Mouse (Mus musculus): ENCODE measurements around the gene Plekhn1. TPM values are rescaled to one million over a fixed set of nuclear protein-coding genes. Genes with fewer than 3 reads are reported as not detected.

Gene Plekhn1
- total and polyA plus RNA-seq, 3 experiments, result 11.8 to 20.0 TPM; not detected in 1

- no peaks in the 10 kb centered on the region for H3K9me3 ChIP-seq (replicated peaks; ENCODE audit: insufficient read depth, low read length)
- H3K4me3 ChIP-seq (ENCODE audit: control insufficient read depth in 1 of 2, insufficient read depth in 1 of 2, low read depth in 2 of 2, low read length in 2 of 2), result peak overlapping the region; percentile 77 to 98
- peaks cover 6% of the 10 kb centered on the region; the same call in 1 of the 2 replicates for H3K79me2 ChIP-seq (ENCODE audit: control insufficient read depth, insufficient read depth, low read length, poor library complexity)
- peaks cover 3 to 9% of the 10 kb centered on the region in 2 experiments; a peak in 3 of 4 replicates for H3K4me1 ChIP-seq (ENCODE audit: control insufficient read depth in 1 of 2, insufficient read depth in 2 of 2, low read length in 2 of 2)
- DNase-seq (ENCODE audit: low read depth, low spot score), result peak; percentile 57
- no peak for TF ChIP-seq GATA1 (IDR thresholded peaks at IDR 0.05; ENCODE audit: low read depth, low read length)
- TF ChIP-seq POLR2A (IDR thresholded peaks at IDR 0.05; ENCODE audit: control insufficient read depth in 1 of 2, insufficient read depth in 1 of 2, low read depth in 1 of 2, low read length in 2 of 2, poor library complexity in 1 of 2), result peak in 1 of 2 experiments; percentile 24; a peak in 1 of 4 replicates
- no peak for TF ChIP-seq JUND (IDR thresholded peaks at IDR 0.05; ENCODE audit: low read depth, low read length)
- TF ChIP-seq ETS1 (IDR thresholded peaks at IDR 0.05; ENCODE audit: low read depth, low read length), result peak; percentile 43; the same call in 1 of the 2 replicates
- no peak for TF ChIP-seq CHD1 (IDR thresholded peaks at IDR 0.05; ENCODE audit: low read depth, low read length)
- peak; percentile 59; the same call in 1 of the 2 replicates for TF ChIP-seq MAZ (IDR thresholded peaks at IDR 0.05; ENCODE audit: low read depth, low read length)
- peak in 1 of 2 experiments; percentile 36; a peak in 2 of 4 replicates for TF ChIP-seq EP300 (IDR thresholded peaks at IDR 0.05; ENCODE audit: low read depth in 1 of 2, low read length in 2 of 2)
- H3K9ac ChIP-seq (ENCODE audit: control insufficient read depth, low read depth, low read length, poor library complexity, severe bottlenecking), result peak overlapping the region; percentile 90
- no peak overlapping the region for H3K27ac ChIP-seq (ENCODE audit: control insufficient read depth, low read depth, low read length)
- H3K27me3 ChIP-seq (ENCODE audit: control insufficient read depth in 1 of 2, insufficient read depth in 2 of 2, low read length in 2 of 2), result no peaks in the 10 kb centered on the region
- H3K36me3 ChIP-seq (ENCODE audit: control insufficient read depth in 1 of 2, insufficient read depth in 2 of 2, low read length in 2 of 2), result peaks cover 0 to 8% of the 10 kb centered on the region in 2 experiments; a peak in 2 of 4 replicates
These were observed 38.5 kb downstream of the Plekhn1 start for GRCm38 (mm10) chr4:156195927-156196870.

- Histone ChIP-seq H3K9ac (ENCODE audit: control insufficient read depth, low read depth, low read length, poor library complexity, severe bottlenecking) (no peak overlapping the region), H3K4me3 (ENCODE audit: control insufficient read depth in 1 of 2, insufficient read depth in 1 of 2, low read depth in 2 of 2, low read length in 2 of 2) (no peak overlapping the region), H3K4me1 (ENCODE audit: control insufficient read depth in 1 of 2, insufficient read depth in 2 of 2, low read length in 2 of 2) (peaks cover 3 to 14% of the 10 kb centered on the region in 2 experiments; a peak in 3 of 4 replicates), H3K9me3 (replicated peaks; ENCODE audit: insufficient read depth, low read length) (no peaks in the 10 kb centered on the region), H3K36me3 (ENCODE audit: control insufficient read depth in 1 of 2, insufficient read depth in 2 of 2, low read length in 2 of 2) (peaks cover 0 to 6% of the 10 kb centered on the region in 2 experiments; a peak in 3 of 4 replicates), H3K27ac (ENCODE audit: control insufficient read depth, low read depth, low read length) (no peak overlapping the region), H3K79me2 (ENCODE audit: control insufficient read depth, insufficient read depth, low read length, poor library complexity) (peaks cover 6% of the 10 kb centered on the region; the same call in 1 of the 2 replicates), H3K27me3 (ENCODE audit: control insufficient read depth in 1 of 2, insufficient read depth in 2 of 2, low read length in 2 of 2) (no peaks in the 10 kb centered on the region)
- DNase-seq (ENCODE audit: low read depth, low spot score), result no peak
- TF ChIP-seq TCF12 (IDR thresholded peaks at IDR 0.05; ENCODE audit: low read depth, low read length) (no peak), POLR2A (IDR thresholded peaks at IDR 0.05; ENCODE audit: control insufficient read depth in 1 of 2, insufficient read depth in 1 of 2, low read depth in 1 of 2, low read length in 2 of 2, poor library complexity in 1 of 2) (no peak), HCFC1 (IDR thresholded peaks at IDR 0.05; ENCODE audit: low read depth, low read length) (no peak), ELF1 (IDR thresholded peaks at IDR 0.05; ENCODE audit: low read depth, low read length) (no peak), MAX (IDR thresholded peaks at IDR 0.05; ENCODE audit: low read length) (no peak), ZMIZ1 (IDR thresholded peaks at IDR 0.05; ENCODE audit: low read depth, low read length) (no peak), KAT2A (conservative IDR thresholded peaks at IDR 0.05; ENCODE audit: low read depth, low read length) (no peak), GATA1 (IDR thresholded peaks at IDR 0.05; ENCODE audit: low read depth, low read length) (no peak), GABPA (IDR thresholded peaks at IDR 0.05; ENCODE audit: low read depth, low read length) (no peak), SMC3 (IDR thresholded peaks at IDR 0.05; ENCODE audit: low read depth, low read length) (no peak), MYB (IDR thresholded peaks at IDR 0.05; ENCODE audit: low read depth, low read length) (no peak), POLR2AphosphoS5 (IDR thresholded peaks at IDR 0.05; ENCODE audit: borderline replicate concordance, low read depth, low read length) (no peak), MAZ (IDR thresholded peaks at IDR 0.05; ENCODE audit: low read depth, low read length) (no peak), RAD21 (IDR thresholded peaks at IDR 0.05; ENCODE audit: low read depth, low read length) (no peak), CHD1 (IDR thresholded peaks at IDR 0.05; ENCODE audit: low read depth, low read length) (no peak)
These were observed 40.3 kb downstream of the Plekhn1 start for GRCm38 (mm10) chr4:156194346-156194745.

Measured in MEL (cell line).